Mouse (Mus musculus): Measurements from ENCODE around the gene Adam26a.
"Not testable (repeated sequence)": the region's sequence is repeated elsewhere in the genome, so short reads cannot be mapped to it uniquely, and the experiment has no call there.

Gene Adam26a

DNA sequence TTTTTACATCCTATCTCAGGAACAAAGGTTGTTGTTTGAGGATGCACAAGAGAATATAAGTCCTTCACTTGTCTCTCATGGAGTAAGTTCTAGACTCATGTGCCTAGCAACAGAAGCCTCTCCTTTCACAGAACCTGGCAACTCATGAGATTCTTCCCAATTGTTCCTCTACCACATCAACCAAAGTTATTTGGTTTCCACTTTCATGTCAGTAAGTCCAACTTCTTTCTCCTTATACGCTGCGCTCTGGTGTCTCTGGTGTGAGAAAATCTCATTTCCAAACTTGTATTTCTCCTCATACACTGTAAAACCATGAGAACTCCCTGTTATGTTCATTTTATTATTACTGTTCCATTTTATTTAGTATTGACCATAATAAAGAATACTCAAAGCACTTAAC, at the start of gene Adam26a:
Gene Adam26a (minus strand): TSS at position 101 of the 400 bp plus-strand sequence.
- DNase-seq (ENCODE audit: low spot score in 2 of 2), result not testable (repeated sequence)

DNA sequence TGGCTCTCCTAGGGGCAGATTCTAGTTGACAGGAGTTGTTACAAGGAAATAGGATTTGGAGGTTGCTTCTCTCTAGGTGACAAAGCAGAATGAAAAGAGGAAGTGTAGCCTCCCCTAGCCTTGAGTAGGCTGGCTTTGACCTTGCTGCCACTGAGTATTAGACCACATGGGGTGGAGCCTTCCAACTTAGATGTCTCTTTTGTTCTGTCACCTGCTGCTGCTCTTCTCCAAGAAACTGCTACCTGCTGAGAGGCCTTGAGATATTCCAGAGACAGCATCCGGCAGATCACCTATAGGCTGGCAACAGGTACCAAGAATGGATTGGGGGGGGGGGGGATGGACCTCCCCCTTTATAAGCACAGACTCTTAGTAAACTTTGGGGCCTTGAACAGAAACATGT, 39.5 kb upstream of the Adam26a start:
- DNase-seq (ENCODE audit: low spot score in 2 of 2), result no peak

DNA sequence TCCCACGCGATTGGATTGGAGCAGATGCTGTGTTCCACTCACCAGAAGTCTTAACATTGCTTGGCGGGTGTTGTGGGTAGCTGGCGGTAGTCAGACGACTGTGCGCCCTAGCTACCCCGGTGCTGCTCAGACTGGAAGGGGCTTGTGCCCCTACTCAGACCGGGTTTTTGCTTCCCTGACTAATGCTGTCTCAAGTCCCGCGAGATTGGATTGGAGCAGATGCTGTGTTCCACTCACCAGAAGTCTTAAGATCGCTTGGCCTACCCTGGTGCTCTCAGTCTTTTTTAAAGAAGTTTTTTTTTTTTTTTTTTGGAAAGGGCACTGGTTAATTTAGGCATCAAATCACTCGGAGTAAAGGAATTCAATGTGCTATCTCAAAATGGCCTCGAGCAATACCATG, 27.1 kb upstream of the Adam26a start:
- DNase-seq (ENCODE audit: low spot score in 2 of 2), result not testable (repeated sequence)

DNA sequence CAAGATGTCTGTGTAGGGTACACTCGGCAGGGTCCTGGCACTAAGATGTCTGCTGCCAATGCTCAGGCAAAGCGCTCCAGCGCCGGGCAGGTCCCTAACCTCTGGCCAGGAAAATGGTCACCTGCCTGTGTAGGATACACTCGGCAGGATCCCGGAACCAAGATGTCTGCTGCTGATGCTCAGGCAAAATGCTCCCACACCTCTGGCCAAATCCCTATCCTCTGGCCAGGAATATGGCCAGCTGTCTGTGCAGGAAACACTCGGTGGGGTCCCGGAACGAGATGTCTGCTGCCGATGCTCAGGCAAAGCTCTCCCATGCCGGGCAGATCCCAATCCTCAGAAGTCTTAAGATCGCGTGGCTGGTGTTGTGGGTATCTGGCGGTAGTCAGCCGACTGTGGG, 26.7 kb upstream of the Adam26a start:
- DNase-seq (ENCODE audit: low spot score in 2 of 2), result not testable (repeated sequence)

DNA sequence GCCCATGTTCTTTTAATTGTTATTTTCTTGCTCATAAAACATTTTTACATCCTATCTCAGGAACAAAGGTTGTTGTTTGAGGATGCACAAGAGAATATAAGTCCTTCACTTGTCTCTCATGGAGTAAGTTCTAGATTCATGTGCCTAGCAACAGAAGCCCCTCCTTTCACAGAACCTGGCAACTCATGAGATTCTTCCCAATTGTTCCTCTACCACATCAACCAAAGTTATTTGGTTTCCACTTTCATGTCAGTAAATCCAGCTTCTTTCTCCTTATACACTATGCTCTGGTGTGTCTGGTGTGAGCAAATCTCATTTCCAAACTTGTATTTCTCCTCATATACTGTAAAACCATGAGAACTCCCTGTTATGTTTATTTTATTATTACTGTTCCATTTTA, 48.5 kb downstream of the Adam26a start, which contains the start of gene Adam26b:
Gene Adam26b (minus strand): TSS at position 101 of the 400 bp plus-strand sequence.
- not testable (repeated sequence) for DNase-seq (ENCODE audit: low spot score in 2 of 2)

All from right cerebral cortex, postnatal 36 days (tissue).